Mouse (Mus musculus): ENCODE results near the gene Ddx43.

Gene Ddx43

GRCm38 (mm10) chr9:78372827-78373504 is 22.6 kb upstream of the Ddx43 start:
- no peak for DNase-seq (ENCODE audit: low spot score)

- DNase-seq (ENCODE audit: low spot score): no peak
These were observed 21.2 kb upstream of the Ddx43 start for GRCm38 (mm10) chr9:78374397-78374796.

DNA sequence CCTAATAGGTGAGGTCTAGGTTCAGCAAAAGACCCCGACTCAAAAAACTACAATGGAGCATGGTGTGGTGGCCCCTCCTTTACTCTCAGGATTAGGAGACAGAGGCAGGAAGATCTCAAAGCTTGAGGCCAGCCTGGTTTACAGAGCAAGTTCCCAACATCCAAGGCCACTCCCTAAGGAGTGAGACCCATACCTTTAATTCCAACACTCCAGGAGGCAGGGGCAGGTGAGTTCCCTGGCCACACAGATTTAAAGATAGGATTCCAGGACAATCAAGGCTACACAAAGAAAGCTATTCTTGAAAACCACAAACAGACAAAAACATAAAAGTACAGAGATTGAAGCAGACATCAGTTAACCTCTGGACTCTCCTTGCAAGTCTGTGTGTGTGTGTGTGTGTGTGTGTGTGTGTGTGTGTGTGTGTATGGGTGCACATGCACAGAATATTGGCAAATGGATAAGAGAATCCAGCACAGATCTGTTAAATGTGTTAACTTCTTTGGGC is 20.6 kb upstream of the Ddx43 start:
- DNase-seq (ENCODE audit: low spot score): no peak

DNA sequence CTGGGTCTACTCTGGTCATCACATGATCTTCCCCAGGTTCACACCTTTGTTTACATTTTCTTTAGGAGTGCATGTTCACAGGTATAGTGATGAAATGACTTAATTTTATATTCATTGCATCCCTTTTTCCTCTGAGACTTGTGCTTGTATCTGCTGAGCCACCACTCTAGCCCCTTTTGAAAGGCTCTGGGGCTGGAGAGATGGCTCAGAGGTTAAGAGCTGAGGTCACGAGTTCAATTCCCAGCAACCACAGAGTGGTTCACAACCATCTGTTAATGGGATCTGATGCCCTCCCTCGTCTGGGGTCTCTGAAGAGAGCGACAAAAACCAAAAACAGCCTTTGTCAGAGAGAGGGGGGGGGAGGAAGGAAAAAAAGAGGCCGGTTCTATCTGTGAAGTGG is 20.1 kb upstream of the Ddx43 start:
- no peak for DNase-seq (ENCODE audit: low spot score)

GRCm38 (mm10) chr9:78377546-78377945 is 18.0 kb upstream of the Ddx43 start:
- no peak for DNase-seq (ENCODE audit: low spot score)

DNA sequence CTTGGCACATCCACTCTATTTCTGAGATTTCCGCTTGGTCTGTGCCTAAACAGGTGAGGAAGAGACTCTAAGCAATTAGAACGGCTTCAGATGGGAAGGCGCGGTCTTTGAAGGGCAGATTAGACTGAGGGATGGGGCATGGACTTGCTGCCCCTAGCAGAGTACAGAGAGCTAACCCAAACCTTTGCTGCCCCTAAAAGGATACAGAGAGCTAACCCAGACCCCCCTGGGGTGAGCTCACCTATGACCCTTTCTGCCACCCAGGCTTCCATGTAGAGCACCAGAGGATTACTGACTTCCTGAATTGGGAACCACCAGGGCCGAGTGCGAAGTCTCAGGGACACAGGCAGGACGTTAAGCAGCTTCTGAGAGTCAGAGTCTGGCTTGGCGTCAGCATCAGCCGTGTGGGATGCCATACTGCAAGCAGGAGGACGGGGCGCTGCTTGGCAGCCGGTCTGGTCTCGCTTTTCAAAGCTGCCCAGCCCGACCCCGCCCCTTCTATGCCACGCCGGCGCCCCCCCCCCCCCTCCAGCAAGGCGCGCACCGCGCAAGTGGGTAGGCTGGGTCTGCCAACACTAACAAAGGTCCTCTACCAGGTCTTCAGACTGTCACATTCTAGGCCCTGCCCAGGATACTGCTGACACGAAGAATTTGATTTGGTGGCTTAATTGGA is 17.3 kb upstream of the Ddx43 start, which contains the start of gene Ooep:
Ooep (minus strand) TSS at position 613 of the 673 bp plus-strand sequence.
- no peak for DNase-seq (ENCODE audit: low spot score)

- no peak for DNase-seq (ENCODE audit: low spot score)
These were observed 9.7 kb upstream of the Ddx43 start for GRCm38 (mm10) chr9:78385893-78386292.

- no peak for DNase-seq (ENCODE audit: low spot score)
These were observed 8.6 kb upstream of the Ddx43 start for GRCm38 (mm10) chr9:78386947-78387346.

- DNase-seq (ENCODE audit: low spot score): no peak
These were observed 5.6 kb upstream of the Ddx43 start for GRCm38 (mm10) chr9:78389981-78390380.

DNA sequence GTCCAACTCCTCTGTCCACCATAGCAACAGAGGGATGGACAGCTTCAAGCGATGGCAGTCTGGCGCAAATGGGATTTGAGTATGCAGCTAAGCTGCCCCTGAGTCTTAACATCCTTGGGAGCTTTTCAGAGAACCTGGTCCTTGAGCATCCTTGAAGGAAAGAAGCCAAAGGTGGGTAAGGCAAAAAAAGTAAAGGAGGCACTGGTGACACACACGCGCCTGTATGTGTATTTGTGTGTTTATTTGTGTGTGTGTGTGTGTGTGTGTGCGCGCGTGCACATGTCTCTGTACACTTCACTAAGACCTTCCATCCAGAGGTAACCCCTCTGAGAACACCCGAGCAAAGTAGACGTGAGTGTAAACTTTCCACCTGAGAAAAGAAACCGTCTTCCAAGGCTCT is 1.8 kb upstream of the Ddx43 start:
- DNase-seq (ENCODE audit: low spot score): no peak

GRCm38 (mm10) chr9:78394602-78395001 is 975 bp upstream of the Ddx43 start:
- no peak for DNase-seq (ENCODE audit: low spot score)

GRCm38 (mm10) chr9:78395244-78395629 is 340 bp upstream of the Ddx43 start:
- DNase-seq (ENCODE audit: low spot score): no peak

DNA sequence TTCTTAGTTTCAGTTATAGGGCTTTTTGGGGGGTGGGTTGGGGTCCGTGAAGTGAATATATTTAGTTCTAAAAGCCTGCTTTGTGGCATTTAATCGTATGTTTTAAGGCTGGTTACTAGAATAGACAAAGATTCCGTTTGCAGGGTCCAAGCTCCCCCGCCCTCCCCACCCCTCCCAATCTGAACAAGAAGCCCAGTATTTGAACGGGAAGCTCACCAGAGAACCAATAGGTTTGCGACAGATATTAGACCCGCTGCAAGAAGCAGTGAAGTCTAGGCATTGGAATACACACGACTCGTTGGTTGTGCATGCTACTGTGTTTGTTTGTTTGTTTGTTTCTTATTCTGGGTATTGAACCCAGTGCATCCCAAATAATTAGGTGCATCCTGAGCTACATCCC is 940 bp downstream of the Ddx43 start:
- no peak for DNase-seq (ENCODE audit: low spot score)

- DNase-seq (ENCODE audit: low spot score): no peak
These were observed 5.0 kb downstream of the Ddx43 start for GRCm38 (mm10) chr9:78400570-78400969.

- no peak for DNase-seq (ENCODE audit: low spot score)
These were observed 6.0 kb downstream of the Ddx43 start for GRCm38 (mm10) chr9:78401596-78401995.

DNA sequence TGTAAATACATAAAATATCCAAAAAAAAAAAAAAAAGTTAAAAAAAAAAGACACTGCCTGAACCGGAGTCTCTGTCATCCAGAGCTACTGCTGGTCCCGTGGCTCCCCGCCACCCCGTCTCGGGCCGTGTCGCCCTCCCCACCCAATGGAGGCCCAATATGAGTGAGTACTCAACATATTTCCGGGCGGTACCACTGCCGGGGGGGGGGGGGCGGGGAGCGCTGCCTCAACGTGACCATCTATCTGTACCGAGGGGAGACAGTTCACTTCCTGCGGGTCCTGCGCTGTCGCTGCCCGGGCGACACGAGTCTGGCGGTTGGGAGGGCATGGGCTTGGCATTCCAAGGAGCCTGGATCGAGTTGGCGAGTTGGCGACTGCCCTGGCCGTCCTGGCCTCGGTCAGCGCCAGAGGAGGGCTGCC is 31.8 kb downstream of the Ddx43 start:
- DNase-seq (ENCODE audit: low spot score): no peak

DNA sequence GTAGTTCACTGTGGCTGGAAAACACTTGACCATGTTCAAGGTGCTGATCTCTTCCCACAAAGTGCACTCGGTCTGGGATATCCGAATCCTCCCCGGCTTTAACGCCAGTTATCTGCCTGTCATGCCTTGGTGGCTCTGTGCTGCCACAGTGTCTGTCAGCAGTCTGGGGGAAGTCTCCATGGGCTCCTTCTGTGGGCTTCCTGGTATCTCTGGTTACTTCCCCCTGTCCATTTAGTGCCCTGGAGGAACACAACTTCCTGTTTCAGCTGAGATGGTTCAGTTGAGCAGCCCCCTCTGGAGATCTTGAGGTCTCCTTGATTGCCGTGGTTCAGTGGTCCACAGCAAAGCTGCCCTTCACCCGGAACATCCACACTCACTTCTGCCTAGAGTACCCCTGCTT is 32.6 kb downstream of the Ddx43 start:
- DNase-seq (ENCODE audit: low spot score): no peak

GRCm38 (mm10) chr9:78428870-78429432 is 33.4 kb downstream of the Ddx43 start:
- DNase-seq (ENCODE audit: low spot score): no peak

DNA sequence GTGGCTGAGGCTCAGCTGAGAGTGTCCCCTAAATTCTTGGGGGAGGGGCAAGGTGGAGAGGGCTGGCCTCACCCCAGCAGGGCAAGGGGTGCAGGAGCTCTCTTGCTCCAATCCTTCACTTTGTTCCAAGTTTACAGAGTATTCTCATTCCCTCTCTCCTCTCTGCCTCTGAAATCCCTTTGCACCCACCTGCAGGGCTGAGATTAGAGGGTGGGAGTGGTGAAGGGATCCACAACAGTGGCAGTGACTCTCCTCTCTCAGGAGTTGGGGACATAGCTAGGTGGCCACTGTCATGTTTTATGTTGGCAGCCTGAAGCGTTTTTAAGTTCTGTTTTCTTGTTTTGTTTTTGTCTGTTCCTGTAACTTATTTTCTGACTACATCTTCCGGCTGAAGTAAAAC is 34.0 kb downstream of the Ddx43 start:
- no peak for DNase-seq (ENCODE audit: low spot score)

DNA sequence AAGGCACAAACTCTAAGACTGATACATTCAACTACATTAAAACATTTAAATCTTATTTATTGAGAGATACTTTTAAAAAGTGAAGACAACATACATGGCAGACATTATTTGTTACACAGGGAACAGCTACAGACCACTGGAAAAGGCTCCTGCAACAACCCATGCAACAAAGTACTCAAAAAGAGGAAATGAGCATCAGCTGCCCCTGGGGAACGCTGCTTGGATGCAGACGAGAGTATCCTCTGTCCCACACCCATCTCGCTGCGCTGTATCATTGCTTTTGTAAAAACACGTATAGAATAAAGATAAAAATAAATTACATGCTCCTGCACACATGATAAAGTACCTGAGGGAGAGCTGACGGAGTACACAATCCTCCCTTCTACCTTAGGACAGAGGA is 34.9 kb downstream of the Ddx43 start:
- no peak for DNase-seq (ENCODE audit: low spot score)

- no peak for DNase-seq (ENCODE audit: low spot score)
These were observed 36.9 kb downstream of the Ddx43 start for GRCm38 (mm10) chr9:78432471-78432870.

GRCm38 (mm10) chr9:78439426-78439825 is 43.8 kb downstream of the Ddx43 start:
- DNase-seq (ENCODE audit: low spot score): no peak

DNA sequence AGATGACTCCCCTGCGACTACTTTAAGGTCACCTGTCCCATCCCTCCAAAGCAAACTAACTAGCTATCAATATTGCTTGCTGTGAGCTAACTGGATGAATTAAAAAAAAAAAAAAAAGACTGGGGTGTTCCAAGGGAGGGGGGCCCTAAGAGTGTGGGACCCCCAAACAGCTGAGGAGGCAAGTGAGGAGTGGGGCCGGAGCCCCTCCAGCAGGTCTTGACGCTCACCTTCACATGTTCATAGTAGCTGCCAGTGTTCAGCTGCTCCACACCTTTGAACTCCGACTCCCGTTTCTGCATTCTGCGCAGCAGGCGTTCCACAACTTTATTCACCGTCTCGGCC is 46.6 kb downstream of the Ddx43 start:
- DNase-seq (ENCODE audit: low spot score): no peak

Data from testis, postnatal 14 days (tissue).